Mouse (Mus musculus) heart, postnatal 0 days (tissue): ENCODE data around the gene Foxk2. TPM values are rescaled to one million over a fixed set of nuclear protein-coding genes. Genes with fewer than 3 reads are reported as not detected.

ENCODE experiments used
- ATAC-seq: fragments of 200-750 bp; cut with Nextera tagmentation; 2 replicates; pipeline ENCODE4 v1.8.0; 2017; ENCODE audit warnings: low read depth, moderate number of reproducible peaks, moderate library complexity; ENCODE audit not compliant: insufficient read depth
- DNase-seq: peaks from one replicate; pipeline ENCODE4 v3.0.0-alpha.2; 2016; ENCODE audit warnings: low spot score
- H3K27ac ChIP-seq: fragments of 300-500 bp; sonication (generic); 2 replicates; pipeline ENCODE4 v1.5.1; 2014; ENCODE audit warnings: low read depth, mild to moderate bottlenecking
- H3K27me3 ChIP-seq: fragments of 300-500 bp; sonication (generic); 2 replicates; pipeline ENCODE4 v1.6.1; 2014; ENCODE audit warnings: low read length, mixed read lengths; ENCODE audit not compliant: control insufficient read depth, insufficient read depth
- H3K36me3 ChIP-seq: fragments of 300-500 bp; sonication (generic); replicated peaks from 2 replicates; pipeline ENCODE4 v1.6.1; 2014; ENCODE audit warnings: low read length, mixed read lengths; ENCODE audit not compliant: control insufficient read depth, insufficient read depth
- H3K4me1 ChIP-seq: fragments of 300-500 bp; sonication (generic); 2 replicates; pipeline ENCODE4 v1.6.1; 2014; ENCODE audit warnings: antibody characterized with exemption; ENCODE audit not compliant: control insufficient read depth, insufficient read depth
- H3K4me2 ChIP-seq: fragments of 300-500 bp; sonication (generic); 2 replicates; pipeline ENCODE4 v1.6.1; 2014; ENCODE audit warnings: low read depth, mild to moderate bottlenecking, low read length, moderate library complexity
- H3K4me3 ChIP-seq: fragments of 300-500 bp; sonication (generic); 2 replicates; pipeline ENCODE4 v1.5.1; 2014; ENCODE audit warnings: low read depth, low read length
- H3K9ac ChIP-seq: fragments of 300-500 bp; sonication (generic); replicated peaks from 2 replicates; pipeline ENCODE4 v1.6.1; 2014; ENCODE audit warnings: low read depth, low read length, mixed read lengths
- H3K9me3 ChIP-seq: fragments of 300-500 bp; sonication (generic); replicated peaks from 2 replicates; pipeline ENCODE4 v1.6.1; 2016; ENCODE audit warnings: low read length; ENCODE audit not compliant: control insufficient read depth
- CTCF ChIP-seq: IDR thresholded peaks from 2 replicates; pipeline ENCODE4 v1.5.1; 2016; ENCODE audit warnings: antibody characterized with exemption, control low read depth, low read depth
- EP300 ChIP-seq: IDR thresholded peaks from 2 replicates; pipeline ENCODE4 v1.6.1; 2016; ENCODE audit warnings: antibody characterized with exemption, low read depth
- WGBS: fragments of 180-500 bp; shearing (Covaris S2); extraction: QIAGEN DNeasy Blood & Tissue Kit; methylation state at CpG from one replicate; pipeline ENCODE4 v1.1.7; 2014; 5-methylcytosine and 5-hydroxymethylcytosine counted together
- polyA plus RNA-seq: library from polyadenylated mRNA; unstranded; fragments of >200 nt; fragmentation: Nextera tagmentation; extraction: Ambion mirVana; gene quantifications from 2 replicates; pipeline ENCODE4 v1.2.1, GENCODE M21; 2015
- total RNA-seq: library from RNA; depleted of rRNA; stranded (reverse); fragments of >200 nt; gene quantifications from 2 replicates; pipeline ENCODE4 v1.2.3, GENCODE M21; 2014; ENCODE audit warnings: low replicate concordance; rRNA removed

Gene Foxk2
- total and polyA plus RNA-seq, 2 experiments from 2014 or later: 3.8 to 25.8 TPM

DNA sequence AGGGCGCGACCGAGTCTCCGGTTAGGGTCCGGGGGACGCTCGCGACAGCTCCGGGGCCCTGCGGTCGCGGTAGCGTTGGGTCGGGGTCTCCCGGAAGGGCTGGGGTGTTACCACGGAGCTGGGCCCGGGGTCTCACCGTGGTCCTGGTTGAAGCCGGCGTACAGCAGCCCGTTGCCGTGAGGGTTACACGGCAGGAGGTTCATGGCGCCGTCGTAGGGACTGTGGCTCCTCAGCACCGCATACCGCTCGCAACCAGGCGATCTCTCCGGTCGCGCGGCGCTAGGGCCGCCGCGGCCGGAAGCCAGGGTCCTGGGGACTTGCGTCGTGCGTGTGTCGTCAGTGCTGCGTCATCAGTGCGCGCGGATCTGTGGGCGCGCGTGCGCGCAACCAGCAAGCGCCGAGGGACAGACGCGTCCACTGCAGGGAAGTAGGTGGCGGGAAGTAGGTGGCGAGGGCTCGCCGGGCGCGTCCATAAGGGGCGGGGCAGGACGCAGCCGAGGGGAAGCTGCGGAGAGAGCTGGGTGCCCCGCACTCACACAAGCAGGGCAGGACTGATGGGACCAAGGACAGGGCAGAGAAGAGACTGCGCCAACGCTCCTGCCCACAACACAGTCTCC is 94.4 kb downstream of the Foxk2 start, which contains the start of gene Wdr45b:
TSS of gene Wdr45b (minus strand) at position 355 of the 617 bp plus-strand sequence.
- Histone ChIP-seq H3K36me3 (no peaks in the 10 kb centered on the region), H3K9ac (peak within 1 kb of the TSS; percentile 91), H3K4me3 (peak within 1 kb of the TSS; percentile 81), H3K9me3 (no peaks in the 10 kb centered on the region), H3K27me3 (no peaks in the 10 kb centered on the region), H3K4me2 (peak within 1 kb of the TSS; percentile 83), H3K27ac (peak within 1 kb of the TSS; percentile 93), H3K4me1 (peaks cover 17% of the 10 kb centered on the region)
- ATAC-seq (peak; percentile 98), DNase-seq (peak; percentile 96)
- under 1% methylated on average over 68 of the region's 69 CpGs for WGBS
- 0 out of 2 replicates have a peak, but pooled peaks have one; percentile 55 for TF ChIP-seq EP300
- no peak for TF ChIP-seq CTCF

Other genes starting within 250 kb of the Foxk2 start
- not detected in 2 replicates for gene Cd7, start 220.6 kb upstream of the Foxk2 start, total RNA-seq
- 0.16 TPM in 1 of 2 replicates, not detected in the other for gene Cd7, start 220.6 kb upstream of the Foxk2 start, polyA plus RNA-seq
- gene Sectm1b, start 196.4 kb upstream of the Foxk2 start, total RNA-seq: not detected in 2 replicates
- 0.10 TPM in 1 of 2 replicates, not detected in the other for gene Sectm1b, start 196.4 kb upstream of the Foxk2 start, polyA plus RNA-seq
- 0.27 TPM in 1 of 2 replicates, not detected in the other for gene Sectm1a, start 178.8 kb upstream of the Foxk2 start, total RNA-seq
- 0.19 and 0.25 TPM in 2 replicates for gene Sectm1a, start 178.8 kb upstream of the Foxk2 start, polyA plus RNA-seq
- not detected in 2 replicates for gene Tex19.2, start 141.3 kb upstream of the Foxk2 start, total RNA-seq
- gene Tex19.2, start 141.3 kb upstream of the Foxk2 start, polyA plus RNA-seq: not detected in 2 replicates
- gene Tex19.1, start 113.8 kb upstream of the Foxk2 start, total RNA-seq: not detected in 2 replicates
- gene Tex19.1, start 113.8 kb upstream of the Foxk2 start, polyA plus RNA-seq: not detected in 2 replicates
- not detected in 2 replicates for gene Uts2r, start 99.7 kb upstream of the Foxk2 start, total RNA-seq
- gene Uts2r, start 99.7 kb upstream of the Foxk2 start, polyA plus RNA-seq: not detected in 2 replicates
- gene Hexdc, start 55.6 kb upstream of the Foxk2 start, total RNA-seq: 23.8 and 36.6 TPM in 2 replicates
- 6.4 and 6.5 TPM in 2 replicates for gene Hexdc, start 55.6 kb upstream of the Foxk2 start, polyA plus RNA-seq
- 8.7 and 10.9 TPM in 2 replicates for gene Ogfod3, start 55.3 kb upstream of the Foxk2 start, total RNA-seq
- 26.8 and 27.1 TPM in 2 replicates for gene Ogfod3, start 55.3 kb upstream of the Foxk2 start, polyA plus RNA-seq
- gene Cybc1, start 30.7 kb upstream of the Foxk2 start, total RNA-seq: 11.3 and 13.0 TPM in 2 replicates
- 12.4 and 13.5 TPM in 2 replicates for gene Cybc1, start 30.7 kb upstream of the Foxk2 start, polyA plus RNA-seq
- gene Narf, start 22.7 kb upstream of the Foxk2 start, total RNA-seq: 159 and 217 TPM in 2 replicates
- gene Narf, start 22.7 kb upstream of the Foxk2 start, polyA plus RNA-seq: 40.0 and 48.2 TPM in 2 replicates
- gene Wdr45b, start 94.5 kb downstream of the Foxk2 start, total RNA-seq: 76.1 and 81.0 TPM in 2 replicates
- 60.1 and 64.7 TPM in 2 replicates for gene Wdr45b, start 94.5 kb downstream of the Foxk2 start, polyA plus RNA-seq
- gene Rab40b, start 128.3 kb downstream of the Foxk2 start, total RNA-seq: 3.1 and 5.8 TPM in 2 replicates
- 5.2 and 7.7 TPM in 2 replicates for gene Rab40b, start 128.3 kb downstream of the Foxk2 start, polyA plus RNA-seq
- gene Fn3krp, start 161.4 kb downstream of the Foxk2 start, total RNA-seq: 7.0 and 12.4 TPM in 2 replicates
- gene Fn3krp, start 161.4 kb downstream of the Foxk2 start, polyA plus RNA-seq: 4.5 and 4.8 TPM in 2 replicates
- gene Fn3k, start 174.9 kb downstream of the Foxk2 start, total RNA-seq: 12.5 and 17.5 TPM in 2 replicates
- gene Fn3k, start 174.9 kb downstream of the Foxk2 start, polyA plus RNA-seq: 20.5 and 26.7 TPM in 2 replicates
- gene Tbcd, start 192.0 kb downstream of the Foxk2 start, total RNA-seq: 29.1 and 37.9 TPM in 2 replicates
- gene Tbcd, start 192.0 kb downstream of the Foxk2 start, polyA plus RNA-seq: 14.3 and 16.1 TPM in 2 replicates